Mouse (Mus musculus): ENCODE measurements at regions not wholly inside any gene's neighbourhood (a gene's known extent, or its start where the extent isn't known, plus 50 kb on each side); places are given as distances from the start of the nearest gene placed in this dataset.

DNA sequence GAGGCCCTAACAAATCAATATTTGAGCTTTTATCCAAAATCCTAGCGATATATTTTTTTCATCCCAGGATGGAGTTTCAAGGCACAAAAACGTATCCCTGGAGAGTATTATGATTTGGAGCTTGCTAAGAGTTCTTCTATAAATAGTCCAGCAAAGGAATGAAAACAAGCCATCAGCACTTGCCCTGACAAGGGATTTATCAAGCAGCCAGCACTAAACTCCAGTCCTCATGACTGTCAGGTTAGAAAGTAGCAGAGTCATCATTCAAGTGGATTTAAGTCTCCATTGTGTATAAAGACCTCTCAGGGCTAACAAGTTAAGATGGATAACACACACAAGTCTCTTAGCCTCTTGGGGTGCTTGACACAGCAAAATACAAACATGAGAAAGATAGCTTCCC is 148.6 kb upstream of the Ust start:
- Histone ChIP-seq H3K9ac (replicated peaks; ENCODE audit: low read length) (no peak overlapping the region), H3K4me1 (ENCODE audit: control insufficient read depth, insufficient read depth, low read length) (no peaks in the 10 kb centered on the region), H3K27me3 (ENCODE audit: control insufficient read depth, insufficient read depth, low read length) (no peaks in the 10 kb centered on the region), H3K9me3 (replicated peaks; ENCODE audit: control insufficient read depth, low read length) (no peaks in the 10 kb centered on the region), H3K4me2 (ENCODE audit: low read depth, low read length) (no peak overlapping the region), H3K27ac (replicated peaks; ENCODE audit: low read depth, low read length) (no peak overlapping the region), H3K36me3 (replicated peaks; ENCODE audit: control insufficient read depth, insufficient read depth, low read depth, low read length) (no peaks in the 10 kb centered on the region), H3K4me3 (ENCODE audit: low read depth, low read length) (no peak overlapping the region)
- 81% methylated on average over 2 of the region's 2 CpGs for WGBS
- no peak for ATAC-seq (replicated peaks; ENCODE audit: insufficient number of reproducible peaks, low FRiP score, low TSS enrichment, low read depth)
- no peak for DNase-seq (ENCODE audit: low spot score)

DNA sequence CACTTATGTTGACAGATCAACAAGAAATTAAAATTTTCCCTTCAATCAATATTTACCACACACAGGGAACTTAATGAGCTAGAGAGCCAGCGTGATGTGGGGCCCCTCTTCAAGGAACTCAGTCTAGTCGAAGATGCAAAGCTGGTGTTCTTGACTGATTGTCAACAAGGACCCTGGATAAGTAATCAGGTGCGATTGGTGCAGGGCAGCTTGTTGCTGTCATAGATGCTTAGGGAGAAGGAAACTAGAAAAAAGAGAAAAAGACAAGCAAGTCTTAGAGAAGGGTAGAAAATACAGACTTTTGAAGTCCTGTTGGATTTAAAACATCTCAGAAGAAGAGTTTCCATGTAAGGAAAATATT is 140.3 kb upstream of the Ust start:
- Histone ChIP-seq H3K27me3 (ENCODE audit: control insufficient read depth, insufficient read depth, low read length) (no peaks in the 10 kb centered on the region), H3K4me2 (ENCODE audit: low read depth, low read length) (no peak overlapping the region), H3K9ac (replicated peaks; ENCODE audit: low read length) (no peak overlapping the region), H3K4me1 (ENCODE audit: control insufficient read depth, insufficient read depth, low read length) (no peaks in the 10 kb centered on the region), H3K9me3 (replicated peaks; ENCODE audit: control insufficient read depth, low read length) (no peaks in the 10 kb centered on the region), H3K4me3 (ENCODE audit: low read depth, low read length) (no peak overlapping the region), H3K27ac (replicated peaks; ENCODE audit: low read depth, low read length) (no peak overlapping the region), H3K36me3 (replicated peaks; ENCODE audit: control insufficient read depth, insufficient read depth, low read depth, low read length) (no peaks in the 10 kb centered on the region)
- DNase-seq (ENCODE audit: low spot score) (no peak), ATAC-seq (replicated peaks; ENCODE audit: insufficient number of reproducible peaks, low FRiP score, low TSS enrichment, low read depth) (no peak)
- 84% methylated on average over 3 of the region's 3 CpGs for WGBS

DNA sequence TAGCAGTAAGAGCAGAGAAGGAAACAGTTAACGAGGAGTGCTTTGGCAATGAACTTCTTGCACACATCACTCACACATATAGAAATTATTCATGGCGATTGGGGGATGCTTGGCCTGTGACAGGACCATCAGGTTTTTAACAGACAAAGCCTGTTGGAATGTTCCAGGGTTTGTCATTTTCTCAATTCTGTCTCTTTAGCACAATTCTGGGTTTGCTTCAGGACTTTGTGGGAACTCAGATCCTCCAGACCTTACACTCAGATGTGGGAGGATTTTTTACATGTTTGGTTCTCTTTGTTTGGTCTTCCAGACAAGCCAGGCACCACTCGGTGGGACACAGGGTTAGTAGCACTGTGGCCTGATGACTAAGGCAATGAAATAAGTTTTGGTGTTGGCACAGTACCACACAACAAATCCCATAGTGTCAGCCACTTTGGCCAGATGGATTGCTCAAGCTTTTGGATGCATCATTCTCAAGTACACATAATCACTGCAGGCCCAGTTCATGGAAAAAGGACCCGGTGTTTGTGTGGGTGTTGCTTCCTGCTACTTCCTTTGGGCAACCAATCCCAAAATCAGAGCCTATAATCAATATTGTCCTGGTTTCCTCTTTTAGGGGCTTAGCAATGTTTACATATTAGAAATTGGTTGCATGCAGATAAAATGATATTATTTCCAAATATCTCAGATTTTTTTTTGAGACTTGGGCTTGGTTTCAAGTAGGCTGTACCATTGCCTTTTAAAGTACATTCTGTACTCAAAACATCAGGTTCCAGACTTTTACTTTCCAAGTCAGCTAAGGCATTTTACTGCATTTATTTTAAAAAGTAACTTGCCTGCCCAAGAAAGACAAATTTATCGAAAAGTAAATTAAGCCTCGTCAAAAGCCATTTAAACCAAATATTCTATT is 139.7 kb upstream of the Ust start:
- DNase-seq (ENCODE audit: low spot score) = no peak
- 85% methylated on average over 6 of the region's 6 CpGs for WGBS

DNA sequence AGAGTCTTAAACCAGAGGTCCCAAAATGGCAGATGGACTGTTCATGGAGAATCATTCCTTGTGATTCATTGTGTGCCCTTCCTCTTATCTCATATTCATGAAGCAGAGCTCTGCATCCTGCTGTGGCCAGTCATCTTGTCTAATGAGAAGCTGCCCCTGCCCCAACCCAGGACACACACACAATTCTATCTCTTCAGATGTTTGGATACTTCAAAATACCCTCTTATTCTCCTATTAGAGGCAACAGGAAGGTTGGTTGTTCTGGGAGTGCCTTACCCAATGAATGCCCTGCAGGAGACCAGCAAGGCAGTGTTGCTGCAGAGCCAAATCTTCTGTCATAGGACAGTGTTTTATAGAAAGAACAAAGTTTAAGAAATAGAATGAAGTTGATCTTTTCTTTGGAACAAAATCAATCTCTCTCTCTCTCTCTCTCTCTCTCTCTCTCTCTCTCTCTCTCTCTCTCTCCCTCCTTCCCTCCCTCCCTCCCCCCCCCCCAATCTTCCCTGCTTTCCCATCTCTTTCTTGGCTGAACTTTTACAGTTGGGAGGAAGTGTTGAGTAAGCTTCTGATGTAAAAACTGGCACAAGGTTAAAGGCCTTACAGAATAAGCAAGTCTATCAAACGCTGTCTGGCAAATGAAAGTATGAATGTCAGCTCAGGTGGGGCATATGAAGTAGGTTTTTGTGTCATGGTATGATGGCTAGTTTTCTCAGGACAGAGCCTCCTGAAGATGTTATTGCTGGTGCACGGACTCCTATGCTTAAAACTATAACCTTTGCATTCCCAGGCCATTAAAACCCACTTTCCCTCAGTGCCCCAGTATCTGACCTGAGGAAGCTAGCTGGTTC is 138.8 kb upstream of the Ust start:
- 82% methylated on average over 2 of the region's 2 CpGs for WGBS
- Histone ChIP-seq H3K4me1 (ENCODE audit: control insufficient read depth, insufficient read depth, low read length) (no peaks in the 10 kb centered on the region), H3K36me3 (replicated peaks; ENCODE audit: control insufficient read depth, insufficient read depth, low read depth, low read length) (no peaks in the 10 kb centered on the region), H3K27me3 (ENCODE audit: control insufficient read depth, insufficient read depth, low read length) (no peaks in the 10 kb centered on the region), H3K9ac (replicated peaks; ENCODE audit: low read length) (no peak overlapping the region), H3K27ac (replicated peaks; ENCODE audit: low read depth, low read length) (no peak overlapping the region), H3K4me2 (ENCODE audit: low read depth, low read length) (no peak overlapping the region), H3K4me3 (ENCODE audit: low read depth, low read length) (no peak overlapping the region), H3K9me3 (replicated peaks; ENCODE audit: control insufficient read depth, low read length) (no peaks in the 10 kb centered on the region)
- no peak for ATAC-seq (replicated peaks; ENCODE audit: insufficient number of reproducible peaks, low FRiP score, low TSS enrichment, low read depth)
- no peak for DNase-seq (ENCODE audit: low spot score)

More for the DNA sequence above, 139.7 kb upstream of the Ust start:
- Histone ChIP-seq H3K4me1 (ENCODE audit: control insufficient read depth, insufficient read depth, low read length) (no peaks in the 10 kb centered on the region), H3K9me3 (replicated peaks; ENCODE audit: control insufficient read depth, low read length) (no peaks in the 10 kb centered on the region), H3K27me3 (ENCODE audit: control insufficient read depth, insufficient read depth, low read length) (no peaks in the 10 kb centered on the region), H3K27ac (replicated peaks; ENCODE audit: low read depth, low read length) (no peak overlapping the region), H3K36me3 (replicated peaks; ENCODE audit: control insufficient read depth, insufficient read depth, low read depth, low read length) (no peaks in the 10 kb centered on the region), H3K4me2 (ENCODE audit: low read depth, low read length) (no peak overlapping the region), H3K4me3 (ENCODE audit: low read depth, low read length) (no peak overlapping the region), H3K9ac (replicated peaks; ENCODE audit: low read length) (no peak overlapping the region)
- no peak for ATAC-seq (replicated peaks; ENCODE audit: insufficient number of reproducible peaks, low FRiP score, low TSS enrichment, low read depth)

DNA sequence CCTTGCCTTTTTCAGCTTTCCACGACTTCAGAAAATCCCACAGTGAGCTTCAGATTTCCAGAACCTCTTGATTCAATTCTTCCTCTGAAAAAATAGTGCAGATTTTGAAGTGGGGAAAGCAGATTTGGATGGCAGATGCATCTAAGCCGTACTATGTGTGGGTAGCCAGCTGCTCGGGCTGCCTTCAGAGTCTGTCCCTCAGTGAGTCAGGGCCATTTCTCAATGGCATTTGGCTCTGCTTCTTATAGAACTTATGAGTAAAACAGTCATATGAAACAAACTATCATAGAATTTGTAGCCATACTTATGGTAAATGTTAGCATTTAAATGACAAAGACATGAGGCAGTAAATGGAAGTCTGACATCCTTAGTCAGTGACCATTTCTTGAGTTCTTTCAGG is 135.0 kb upstream of the Ust start:
- Histone ChIP-seq H3K36me3 (replicated peaks; ENCODE audit: control insufficient read depth, insufficient read depth, low read depth, low read length) (no peaks in the 10 kb centered on the region), H3K27ac (replicated peaks; ENCODE audit: low read depth, low read length) (no peak overlapping the region), H3K4me3 (ENCODE audit: low read depth, low read length) (no peak overlapping the region), H3K4me2 (ENCODE audit: low read depth, low read length) (no peak overlapping the region), H3K27me3 (ENCODE audit: control insufficient read depth, insufficient read depth, low read length) (no peaks in the 10 kb centered on the region), H3K4me1 (ENCODE audit: control insufficient read depth, insufficient read depth, low read length) (no peaks in the 10 kb centered on the region), H3K9ac (replicated peaks; ENCODE audit: low read length) (no peak overlapping the region), H3K9me3 (replicated peaks; ENCODE audit: control insufficient read depth, low read length) (no peaks in the 10 kb centered on the region)
- ATAC-seq (replicated peaks; ENCODE audit: insufficient number of reproducible peaks, low FRiP score, low TSS enrichment, low read depth) (no peak), DNase-seq (ENCODE audit: low spot score) (no peak)
- WGBS = 87% methylated on average over 3 of the region's 3 CpGs

DNA sequence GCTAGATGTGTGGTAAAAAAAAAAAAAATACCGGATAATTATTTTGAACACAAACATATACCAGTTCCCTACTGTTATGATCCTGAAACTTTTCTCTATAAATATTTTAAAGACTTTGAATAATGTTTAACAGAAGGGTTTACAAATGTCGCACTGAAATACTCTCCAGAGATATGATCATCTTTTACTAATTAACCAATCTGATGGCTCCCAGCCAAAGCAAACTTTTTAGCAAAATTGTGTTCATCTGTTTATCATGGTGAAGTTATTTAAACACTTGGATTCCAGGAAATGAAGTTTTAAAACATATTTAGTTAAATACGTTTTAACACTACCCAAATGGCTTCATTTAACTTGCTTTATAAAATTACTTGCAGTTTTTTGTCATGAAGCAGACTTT is 123.6 kb upstream of the Ust start:
- Histone ChIP-seq H3K9me3 (replicated peaks; ENCODE audit: control insufficient read depth, low read length) (no peaks in the 10 kb centered on the region), H3K4me2 (ENCODE audit: low read depth, low read length) (no peak overlapping the region), H3K27ac (replicated peaks; ENCODE audit: low read depth, low read length) (no peak overlapping the region), H3K9ac (replicated peaks; ENCODE audit: low read length) (no peak overlapping the region), H3K4me1 (ENCODE audit: control insufficient read depth, insufficient read depth, low read length) (no peaks in the 10 kb centered on the region), H3K4me3 (ENCODE audit: low read depth, low read length) (no peak overlapping the region), H3K27me3 (ENCODE audit: control insufficient read depth, insufficient read depth, low read length) (no peaks in the 10 kb centered on the region), H3K36me3 (replicated peaks; ENCODE audit: control insufficient read depth, insufficient read depth, low read depth, low read length) (no peaks in the 10 kb centered on the region)
- ATAC-seq (replicated peaks; ENCODE audit: insufficient number of reproducible peaks, low FRiP score, low TSS enrichment, low read depth) (no peak), DNase-seq (ENCODE audit: low spot score) (peak; percentile 11)
- 57% methylated on average over 3 of the region's 3 CpGs for WGBS

DNA sequence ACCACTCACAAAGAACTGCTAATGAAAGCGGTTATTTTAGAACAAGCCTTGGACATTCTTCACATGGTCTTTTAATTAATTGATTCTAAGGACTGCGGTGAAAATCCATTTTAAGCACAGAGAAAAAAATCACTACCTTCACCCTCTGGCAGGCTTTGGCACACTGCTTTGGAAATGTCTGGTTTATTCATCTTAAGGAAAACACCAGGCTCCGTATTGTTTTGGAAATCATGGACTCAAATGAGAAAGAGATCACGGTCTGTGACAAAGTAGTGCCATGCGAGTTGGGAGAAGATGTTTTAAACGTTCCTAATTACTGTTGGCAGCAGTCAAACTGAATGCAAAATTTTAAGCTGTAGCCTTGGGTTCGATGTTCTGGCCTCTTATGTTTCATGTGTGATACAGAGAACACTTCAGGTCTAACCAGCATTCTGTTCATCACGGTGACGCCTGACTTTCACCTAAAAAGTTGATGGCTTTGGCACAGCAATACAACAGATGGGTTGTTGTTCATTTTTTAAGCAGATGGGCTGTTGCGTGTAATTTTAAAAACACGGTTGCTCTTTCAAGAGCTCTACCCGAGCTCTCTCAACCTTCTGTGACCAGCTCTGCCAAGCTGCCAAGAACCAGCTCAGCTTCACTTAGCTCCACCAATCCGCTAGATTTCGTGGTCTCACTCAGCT is 105.7 kb upstream of the Ust start:
- no peaks in the 10 kb centered on the region for H3K27me3 ChIP-seq (ENCODE audit: control insufficient read depth, insufficient read depth, low read length)
- no peaks in the 10 kb centered on the region for H3K9me3 ChIP-seq (replicated peaks; ENCODE audit: control insufficient read depth, low read length)
- H3K4me1 ChIP-seq (ENCODE audit: control insufficient read depth, insufficient read depth, low read length) = no peaks in the 10 kb centered on the region
- 90% methylated on average over 14 of the region's 14 CpGs for WGBS
- H3K27ac ChIP-seq (replicated peaks; ENCODE audit: low read depth, low read length) = no peak overlapping the region
- no peak overlapping the region for H3K9ac ChIP-seq (replicated peaks; ENCODE audit: low read length)
- no peaks in the 10 kb centered on the region for H3K36me3 ChIP-seq (replicated peaks; ENCODE audit: control insufficient read depth, insufficient read depth, low read depth, low read length)
- no peak for DNase-seq (ENCODE audit: low spot score)
- no peak for ATAC-seq (replicated peaks; ENCODE audit: insufficient number of reproducible peaks, low FRiP score, low TSS enrichment, low read depth)
- no peak overlapping the region for H3K4me2 ChIP-seq (ENCODE audit: low read depth, low read length)
- no peak overlapping the region for H3K4me3 ChIP-seq (ENCODE audit: low read depth, low read length)
